Mouse (Mus musculus) myocyte (in vitro differentiated cells): ENCODE measurements at regions not wholly inside any gene's neighbourhood (a gene's known extent, or its start where the extent isn't known, plus 50 kb on each side); places are given as distances from the start of the nearest gene placed in this dataset.

Experiments used
- H3K27me3 ChIP-seq: one replicate; pipeline ENCODE4 v1.6.1; 2011; ENCODE audit not compliant: control insufficient read depth, insufficient read depth, insufficient read length
- H3K36me3 ChIP-seq: one replicate; pipeline ENCODE4 v1.6.1; 2011; ENCODE audit not compliant: control insufficient read depth, insufficient read depth
- H3K4me2 ChIP-seq: one replicate; pipeline ENCODE4 v1.6.1; 2011; ENCODE audit warnings: low read depth, control low read depth
- H3K4me3 ChIP-seq: one replicate; pipeline ENCODE4 v1.5.1; 2011; ENCODE audit warnings: mild to moderate bottlenecking, control low read depth, moderate library complexity
- H3K79me2 ChIP-seq: one replicate; pipeline ENCODE4 v1.6.1; 2011; ENCODE audit not compliant: control insufficient read depth, insufficient read depth
- H3ac ChIP-seq: one replicate; pipeline ENCODE4 v1.6.1; 2011; ENCODE audit not compliant: control insufficient read depth, insufficient read length
- CEBPB ChIP-seq: IDR thresholded peaks from 2 replicates; pipeline ENCODE4 v1.6.1; 2011; ENCODE audit warnings: mild to moderate bottlenecking, moderate library complexity; ENCODE audit not compliant: poor library complexity, insufficient read depth, severe bottlenecking
- E2F4 ChIP-seq: IDR thresholded peaks from one replicate; pipeline ENCODE4 v1.6.1; 2011; ENCODE audit warnings: mild to moderate bottlenecking, control low read depth, moderate library complexity; ENCODE audit not compliant: insufficient read depth
- MAX ChIP-seq: IDR thresholded peaks from one replicate; pipeline ENCODE4 v1.6.1; 2011; ENCODE audit warnings: low read depth, mild to moderate bottlenecking, control low read depth
- MYOD1 ChIP-seq, 3 experiments: IDR thresholded peaks; one replicate each; pipeline ENCODE4 v1.6.1; 2011; ENCODE audit warnings: control low read depth in 2 of 3, low read depth in 2 of 3, mild to moderate bottlenecking in 2 of 3, moderate library complexity in 1 of 3; ENCODE audit not compliant: insufficient read length in 2 of 3, control insufficient read depth in 1 of 3
- MYOG ChIP-seq, 3 experiments: IDR thresholded peaks; one replicate each; pipeline ENCODE4 v1.6.1; 2011; ENCODE audit warnings: control low read depth in 2 of 3, low read depth in 2 of 3, mild to moderate bottlenecking in 2 of 3; ENCODE audit not compliant: insufficient read length in 2 of 3, control insufficient read depth in 1 of 3, insufficient read depth in 1 of 3
- POLR2A ChIP-seq: IDR thresholded peaks from one replicate; pipeline ENCODE4 v1.6.1; 2011; ENCODE audit warnings: low read depth, mild to moderate bottlenecking, control low read depth, moderate library complexity; ENCODE audit not compliant: insufficient read length
- POLR2AphosphoS2 ChIP-seq: IDR thresholded peaks from one replicate; pipeline ENCODE4 v1.6.1; 2011; ENCODE audit warnings: low read depth, control low read depth; ENCODE audit not compliant: insufficient read length
- REST ChIP-seq: IDR thresholded peaks from one replicate; pipeline ENCODE4 v1.6.1; 2011; ENCODE audit warnings: mild to moderate bottlenecking, control low read depth, moderate library complexity; ENCODE audit not compliant: insufficient read depth, insufficient read length
- SRF ChIP-seq: IDR thresholded peaks from one replicate; pipeline ENCODE4 v1.6.1; 2011; ENCODE audit warnings: low read depth; ENCODE audit not compliant: control insufficient read depth, insufficient read length
- TCF12 ChIP-seq: IDR thresholded peaks from one replicate; pipeline ENCODE4 v1.6.1; 2011; ENCODE audit warnings: mild to moderate bottlenecking, control low read depth; ENCODE audit not compliant: poor library complexity, insufficient read depth, severe bottlenecking
- TCF3 ChIP-seq: IDR thresholded peaks from one replicate; pipeline ENCODE4 v1.6.1; 2011; ENCODE audit warnings: low read depth, control low read depth; ENCODE audit not compliant: insufficient read length
- USF1 ChIP-seq: IDR thresholded peaks from one replicate; pipeline ENCODE4 v1.6.1; 2011; ENCODE audit warnings: low read depth, mild to moderate bottlenecking, control low read depth, moderate library complexity

GRCm38 (mm10) chr14:99366281-99366987 lies 67.9 kb downstream of the Klf5 start:
- H3K4me3 ChIP-seq = no peak overlapping the region
- H3K79me2 ChIP-seq = no peaks in the 10 kb centered on the region
- no peaks in the 10 kb centered on the region for H3K27me3 ChIP-seq
- no peaks in the 10 kb centered on the region for H3K36me3 ChIP-seq
- TF ChIP-seq MYOD1 (IDR thresholded peaks at IDR 0.05; ENCODE audit: control insufficient read depth in 1 of 3, insufficient read length in 2 of 3, low read depth in 2 of 3) = no peak
- no peak for TF ChIP-seq MYOG (IDR thresholded peaks at IDR 0.05; ENCODE audit: control insufficient read depth in 1 of 3, insufficient read depth in 1 of 3, insufficient read length in 2 of 3, low read depth in 2 of 3)
- TF ChIP-seq MAX = no peak
- TF ChIP-seq E2F4 = no peak
- TF ChIP-seq CEBPB = no peak
- no peak for TF ChIP-seq TCF12
- TF ChIP-seq TCF3 = no peak
- TF ChIP-seq POLR2A = no peak
- TF ChIP-seq SRF = no peak
- TF ChIP-seq USF1 = no peak
- TF ChIP-seq REST = no peak
- TF ChIP-seq POLR2AphosphoS2 = no peak
- no peak overlapping the region for H3K4me2 ChIP-seq
- no peak overlapping the region for H3ac ChIP-seq

- Histone ChIP-seq H3K36me3 (no peaks in the 10 kb centered on the region), H3K27me3 (no peaks in the 10 kb centered on the region), H3K79me2 (no peaks in the 10 kb centered on the region), H3K4me2 (no peak overlapping the region), H3K4me3 (no peak overlapping the region), H3ac (no peak overlapping the region)
- TF ChIP-seq MYOG (IDR thresholded peaks at IDR 0.05; ENCODE audit: control insufficient read depth in 1 of 3, insufficient read depth in 1 of 3, insufficient read length in 2 of 3, low read depth in 2 of 3) = no peak
- no peak for TF ChIP-seq MYOD1 (IDR thresholded peaks at IDR 0.05; ENCODE audit: control insufficient read depth in 1 of 3, insufficient read length in 2 of 3, low read depth in 2 of 3)
- no peak for TF ChIP-seq SRF
- no peak for TF ChIP-seq CEBPB
- no peak for TF ChIP-seq USF1
- TF ChIP-seq POLR2AphosphoS2 = no peak
- TF ChIP-seq TCF12 = no peak
- TF ChIP-seq POLR2A = no peak
- no peak for TF ChIP-seq E2F4
- TF ChIP-seq TCF3 = no peak
- TF ChIP-seq MAX = no peak
- no peak for TF ChIP-seq REST
Observed at GRCm38 (mm10) chr14:99366996-99367555, 68.6 kb downstream of the Klf5 start.

GRCm38 (mm10) chr14:99369366-99369765 lies 70.9 kb downstream of the Klf5 start:
- Histone ChIP-seq H3K27me3 (no peaks in the 10 kb centered on the region), H3K79me2 (no peaks in the 10 kb centered on the region), H3K4me2 (no peak overlapping the region), H3ac (no peak overlapping the region), H3K36me3 (no peaks in the 10 kb centered on the region), H3K4me3 (no peak overlapping the region)
- TF ChIP-seq POLR2AphosphoS2 (no peak), POLR2A (no peak), CEBPB (no peak), SRF (no peak), MAX (no peak), REST (no peak), MYOD1 (IDR thresholded peaks at IDR 0.05; ENCODE audit: control insufficient read depth in 1 of 3, insufficient read length in 2 of 3, low read depth in 2 of 3) (no peak), E2F4 (no peak), TCF3 (no peak), USF1 (no peak), MYOG (IDR thresholded peaks at IDR 0.05; ENCODE audit: control insufficient read depth in 1 of 3, insufficient read depth in 1 of 3, insufficient read length in 2 of 3, low read depth in 2 of 3) (no peak)

GRCm38 (mm10) chr14:99373682-99374081 lies 75.2 kb downstream of the Klf5 start:
- TF ChIP-seq TCF3 (no peak), USF1 (no peak), MAX (no peak), POLR2AphosphoS2 (no peak), REST (no peak), CEBPB (no peak), MYOG (IDR thresholded peaks at IDR 0.05; ENCODE audit: control insufficient read depth in 1 of 3, insufficient read depth in 1 of 3, insufficient read length in 2 of 3, low read depth in 2 of 3) (no peak), POLR2A (no peak), MYOD1 (IDR thresholded peaks at IDR 0.05; ENCODE audit: control insufficient read depth in 1 of 3, insufficient read length in 2 of 3, low read depth in 2 of 3) (no peak), E2F4 (no peak), SRF (no peak), TCF12 (no peak)
- H3K4me2 ChIP-seq = no peak overlapping the region
- no peak overlapping the region for H3K4me3 ChIP-seq
- no peaks in the 10 kb centered on the region for H3K79me2 ChIP-seq
- no peaks in the 10 kb centered on the region for H3K27me3 ChIP-seq
- no peaks in the 10 kb centered on the region for H3K36me3 ChIP-seq
- no peak overlapping the region for H3ac ChIP-seq
